Mouse (Mus musculus) thymus, adult 18-20 months (tissue): ENCODE data around the gene Pdx1.
A peak's percentile ranks its signal among the peaks of the same experiment; 100 is the strongest.

Experiments used
- DNase-seq, 2 experiments: peaks; one replicate each; pipeline ENCODE4 v3.0.0; 2022; ENCODE audit warnings: mixed read lengths in 2 of 2

Gene Pdx1

DNA sequence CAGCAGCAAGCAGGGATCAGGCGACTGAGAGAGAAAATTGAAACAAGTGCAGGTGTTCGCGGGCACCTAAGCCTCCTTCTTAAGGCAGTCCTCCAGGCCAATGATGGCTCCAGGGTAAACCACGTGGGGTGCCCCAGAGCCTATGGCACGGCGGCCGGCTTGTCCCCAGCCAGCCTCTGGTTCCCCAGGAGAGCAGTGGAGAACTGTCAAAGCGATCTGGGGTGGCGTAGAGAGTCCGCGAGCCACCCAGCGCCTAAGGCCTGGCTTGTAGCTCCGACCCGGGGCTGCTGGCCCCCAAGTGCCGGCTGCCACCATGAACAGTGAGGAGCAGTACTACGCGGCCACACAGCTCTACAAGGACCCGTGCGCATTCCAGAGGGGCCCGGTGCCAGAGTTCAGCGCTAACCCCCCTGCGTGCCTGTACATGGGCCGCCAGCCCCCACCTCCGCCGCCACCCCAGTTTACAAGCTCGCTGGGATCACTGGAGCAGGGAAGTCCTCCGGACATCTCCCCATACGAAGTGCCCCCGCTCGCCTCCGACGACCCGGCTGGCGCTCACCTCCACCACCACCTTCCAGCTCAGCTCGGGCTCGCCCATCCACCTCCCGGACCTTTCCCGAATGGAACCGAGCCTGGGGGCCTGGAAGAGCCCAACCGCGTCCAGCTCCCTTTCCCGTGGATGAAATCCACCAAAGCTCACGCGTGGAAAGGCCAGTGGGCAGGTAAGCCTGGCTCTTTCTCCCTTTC lies at the start of gene Pdx1:
Gene Pdx1 (plus strand): TSS at position 34 of the 747 bp plus-strand sequence.
- DNase-seq = no peak

DNA sequence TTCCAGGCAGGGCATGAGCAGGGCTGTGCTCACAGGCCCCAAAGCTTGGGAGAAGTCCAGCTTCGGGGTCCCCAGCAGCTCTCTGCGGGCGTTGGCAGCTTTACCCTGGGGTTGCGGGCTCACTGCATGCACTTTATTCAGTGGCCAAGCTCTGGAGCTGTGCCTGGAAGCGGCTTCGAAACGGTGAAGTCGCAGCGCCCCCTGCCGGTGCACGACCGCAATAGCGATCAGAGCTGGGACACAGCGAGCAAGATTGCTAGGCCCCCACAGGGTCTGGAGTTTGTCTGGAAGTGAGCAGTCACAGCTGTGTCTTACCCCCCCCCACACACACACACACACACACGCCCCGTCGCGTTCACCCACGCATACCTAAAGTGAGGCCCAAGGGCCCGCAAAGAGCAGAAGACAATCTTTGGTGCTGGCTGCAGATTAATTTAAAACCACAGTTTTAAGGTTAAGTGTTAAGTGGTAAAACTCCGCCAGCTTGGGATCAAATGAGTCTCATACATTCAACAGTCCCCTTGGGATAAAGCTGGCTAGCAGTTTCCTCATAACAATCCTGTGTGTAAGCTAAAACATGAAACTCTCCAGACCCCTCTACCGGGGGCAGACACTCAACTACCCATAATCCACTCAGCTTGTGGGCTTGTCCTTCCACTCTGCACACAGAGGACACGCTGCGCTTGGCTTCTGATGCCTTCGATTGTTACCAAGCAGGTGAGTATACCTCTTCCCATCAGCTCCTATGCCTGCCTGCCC lies 42.2 kb upstream of the Pdx1 start:
- DNase-seq = peak; percentile 28 to 36

DNA sequence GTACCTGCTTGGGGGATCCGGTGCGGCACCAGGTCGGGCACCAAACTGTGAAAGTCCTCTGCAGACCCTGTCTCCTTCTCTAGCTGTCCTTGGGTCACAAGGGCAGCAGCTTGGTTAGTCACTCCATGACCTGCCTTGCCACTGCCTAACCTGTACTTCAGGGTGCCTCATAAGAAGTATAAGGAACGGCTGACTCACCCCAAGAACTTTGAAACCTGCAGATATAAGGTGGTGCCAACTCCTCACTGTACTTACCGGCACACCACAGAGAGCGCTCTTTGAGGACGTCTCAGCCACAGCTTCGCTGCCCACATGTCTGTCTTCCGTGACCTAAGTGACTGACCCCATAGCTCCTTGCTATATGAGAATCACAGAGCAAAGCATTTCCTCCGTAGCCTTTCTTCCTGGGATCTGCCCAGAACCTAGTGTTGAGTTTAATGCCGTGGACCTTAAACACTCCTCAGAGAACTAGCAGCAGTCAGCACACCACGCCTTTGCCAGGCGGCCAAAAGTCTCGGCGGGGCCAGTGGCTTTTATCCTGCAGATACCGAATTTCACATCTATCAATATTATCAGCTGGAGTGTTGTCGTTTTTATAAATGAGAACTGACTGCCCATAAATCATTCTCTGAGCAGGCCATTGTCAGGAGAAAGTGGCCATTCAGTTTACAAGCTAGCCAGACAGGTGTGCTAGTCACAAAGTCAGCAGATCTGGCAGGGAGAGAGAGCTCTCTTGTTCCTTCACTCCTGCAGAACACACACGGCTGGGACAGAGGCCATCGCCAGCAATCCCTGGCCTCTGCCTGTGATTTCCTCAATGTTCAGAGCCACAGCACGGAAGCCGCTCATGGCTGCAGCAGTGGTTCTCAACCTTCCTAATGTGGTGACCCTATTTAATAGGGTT lies 34.1 kb upstream of the Pdx1 start:
- no peak for DNase-seq

DNA sequence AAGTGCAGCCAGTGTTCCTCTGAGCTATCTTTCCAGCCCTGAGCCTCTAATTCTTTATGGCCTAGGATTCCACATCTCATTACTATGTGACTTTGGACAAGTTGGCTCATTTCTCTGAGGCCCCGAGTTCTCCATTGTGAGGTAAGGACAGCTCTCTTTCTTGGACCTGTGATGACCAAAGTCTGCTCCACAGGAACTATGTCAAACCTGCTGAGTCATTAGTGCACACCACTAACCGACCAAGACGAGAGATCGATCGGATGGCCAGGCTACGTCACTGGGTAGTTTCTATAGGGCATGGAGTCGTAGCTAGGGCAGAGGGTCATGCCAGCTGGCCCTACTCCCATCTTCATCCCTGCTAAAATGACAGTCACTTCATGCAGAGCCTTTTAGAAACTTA lies 25.9 kb upstream of the Pdx1 start:
- DNase-seq = no peak

DNA sequence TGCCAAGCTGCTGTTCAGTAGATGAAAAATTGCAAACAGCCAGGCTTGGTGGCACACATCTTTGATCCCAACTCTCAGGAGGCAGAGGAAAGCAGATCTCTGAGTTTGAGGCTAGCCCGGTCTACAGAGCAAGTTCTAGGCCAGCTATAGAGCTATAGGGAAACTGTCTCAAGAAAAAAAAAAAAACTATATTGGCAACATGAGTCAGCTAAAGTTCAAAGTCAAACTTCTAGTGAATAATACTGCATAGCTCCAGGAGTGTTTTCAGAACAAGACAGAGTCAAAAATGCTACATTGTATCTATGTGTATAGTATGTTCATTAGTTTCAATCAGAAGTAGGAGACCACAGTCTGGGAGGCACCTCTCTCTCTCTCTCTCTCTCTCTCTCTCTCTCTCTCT lies 9.6 kb upstream of the Pdx1 start:
- no peak for DNase-seq

DNA sequence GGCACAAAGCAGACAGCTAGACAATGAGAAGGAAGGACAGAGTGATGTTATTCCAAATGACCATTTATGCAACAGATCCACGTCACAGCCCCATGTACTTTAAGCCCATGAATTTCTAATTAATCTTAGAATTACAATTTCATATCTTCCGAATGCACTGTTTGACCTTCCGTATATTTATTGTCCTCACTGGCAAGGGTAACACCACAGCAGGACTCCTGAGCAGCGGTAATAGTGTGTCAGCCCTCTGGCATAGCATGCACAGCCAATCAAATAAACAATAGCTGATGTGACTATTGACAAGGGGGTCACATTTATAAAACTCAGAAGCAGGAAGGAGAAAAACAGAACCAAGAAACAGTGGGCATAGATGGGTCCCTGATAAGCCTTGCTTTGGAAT lies 9.0 kb upstream of the Pdx1 start:
- DNase-seq = no peak

DNA sequence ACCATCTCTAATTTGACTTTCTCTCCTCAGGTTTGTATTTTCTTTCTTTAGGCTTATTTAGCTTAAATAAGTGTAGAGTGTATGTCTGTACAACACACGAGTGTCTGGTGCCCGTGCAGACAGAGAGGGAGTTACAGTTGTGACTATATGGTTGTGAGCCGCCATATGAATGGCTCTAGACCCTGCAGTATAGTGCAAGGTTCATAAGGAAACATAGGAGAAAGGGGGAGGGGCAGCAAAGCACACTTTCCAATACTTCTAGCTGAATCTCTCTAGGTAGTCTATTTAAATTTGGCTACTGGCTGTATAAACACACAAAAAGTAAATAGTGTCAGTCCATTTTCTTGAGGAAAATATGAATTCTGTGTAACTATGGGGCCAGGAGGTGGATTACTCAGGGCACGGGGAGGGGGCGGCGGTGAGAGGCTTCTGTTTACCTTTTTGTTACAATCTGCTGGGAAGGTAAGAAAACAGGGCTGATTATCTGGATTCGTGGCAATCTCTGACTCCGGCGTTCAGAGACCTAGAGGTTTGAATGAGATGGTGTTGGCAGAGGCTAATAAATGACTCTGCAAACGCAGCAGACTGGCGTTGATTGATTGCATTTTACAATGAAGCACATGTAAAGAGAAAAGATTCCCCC lies 7.7 kb upstream of the Pdx1 start:
- no peak for DNase-seq

DNA sequence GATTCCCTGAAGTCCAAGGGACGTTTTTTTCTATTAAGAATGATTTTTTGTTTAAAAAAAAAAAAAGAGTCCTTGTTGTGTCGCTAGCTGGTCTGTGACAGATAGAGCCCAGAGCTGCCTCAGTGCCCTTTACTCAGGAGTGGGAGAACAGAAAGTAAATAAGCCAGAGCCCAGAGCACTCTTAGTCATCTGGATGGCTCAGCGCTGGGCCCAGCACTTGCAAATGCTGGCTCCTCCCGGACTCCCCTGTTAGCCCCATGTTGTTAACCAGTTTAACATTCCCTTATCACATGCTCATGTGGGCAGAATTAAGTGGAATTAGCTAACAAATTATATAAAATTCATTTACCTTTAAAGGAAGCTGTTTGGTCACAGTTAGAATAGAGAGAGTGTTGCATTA lies 5.8 kb upstream of the Pdx1 start:
- no peak for DNase-seq

DNA sequence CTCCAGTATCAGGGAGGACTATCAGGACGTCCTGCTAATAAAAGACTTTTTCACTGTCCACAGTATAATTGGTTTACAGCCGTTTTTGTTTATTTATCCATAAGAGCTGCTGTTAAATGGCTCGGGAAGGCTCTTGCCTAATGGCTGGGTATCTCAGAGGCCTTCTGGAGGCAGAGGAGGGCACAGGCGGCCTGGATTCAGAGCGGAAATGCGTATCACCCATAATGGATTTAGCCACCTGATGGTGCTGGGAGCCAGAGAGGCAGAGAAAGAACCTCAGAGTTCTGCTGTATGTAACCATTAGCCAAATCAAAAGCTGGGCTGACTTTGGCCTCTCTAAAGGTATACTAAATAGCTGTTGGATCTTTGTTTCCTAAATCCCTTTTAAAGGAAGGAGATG lies 2.3 kb upstream of the Pdx1 start:
- no peak for DNase-seq

DNA sequence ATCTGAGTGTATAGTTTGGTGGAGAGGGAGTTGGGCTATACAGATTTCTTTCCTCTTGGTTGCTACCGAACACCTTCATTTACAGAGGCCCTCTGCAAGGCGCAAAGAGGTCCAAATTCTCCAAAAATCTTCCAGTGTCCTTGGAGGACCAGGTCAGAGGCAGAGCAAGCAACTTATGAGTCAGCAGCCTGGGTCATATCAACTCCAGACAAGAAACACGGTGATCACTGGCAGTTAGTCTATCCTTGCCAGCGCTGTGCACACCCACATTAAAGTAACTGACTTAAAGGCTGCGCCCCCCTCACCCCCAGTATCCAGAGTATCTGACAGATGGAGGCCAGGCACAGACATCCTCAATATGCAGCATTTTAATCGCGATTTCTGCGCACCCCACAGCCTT lies 1.0 kb upstream of the Pdx1 start:
- no peak for DNase-seq

DNA sequence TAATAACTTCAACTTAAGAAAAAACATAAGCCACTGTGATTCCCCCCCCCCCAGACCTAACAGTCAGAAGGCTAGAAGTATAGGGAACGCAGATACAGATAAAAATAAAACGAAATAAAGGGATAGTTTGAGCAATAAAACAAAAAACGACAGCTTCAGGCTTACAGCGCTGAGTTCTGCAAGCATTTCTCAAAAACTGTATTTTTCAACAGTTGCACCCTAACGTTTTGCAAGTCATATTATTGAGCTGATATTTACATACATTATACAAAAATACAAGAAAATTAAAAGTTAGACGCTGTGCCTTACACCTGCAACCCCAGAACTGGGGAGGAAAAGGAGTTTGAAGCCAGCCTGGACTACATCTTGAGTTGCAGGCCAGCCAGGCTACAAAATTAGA lies 388 bp upstream of the Pdx1 start:
- no peak for DNase-seq

DNA sequence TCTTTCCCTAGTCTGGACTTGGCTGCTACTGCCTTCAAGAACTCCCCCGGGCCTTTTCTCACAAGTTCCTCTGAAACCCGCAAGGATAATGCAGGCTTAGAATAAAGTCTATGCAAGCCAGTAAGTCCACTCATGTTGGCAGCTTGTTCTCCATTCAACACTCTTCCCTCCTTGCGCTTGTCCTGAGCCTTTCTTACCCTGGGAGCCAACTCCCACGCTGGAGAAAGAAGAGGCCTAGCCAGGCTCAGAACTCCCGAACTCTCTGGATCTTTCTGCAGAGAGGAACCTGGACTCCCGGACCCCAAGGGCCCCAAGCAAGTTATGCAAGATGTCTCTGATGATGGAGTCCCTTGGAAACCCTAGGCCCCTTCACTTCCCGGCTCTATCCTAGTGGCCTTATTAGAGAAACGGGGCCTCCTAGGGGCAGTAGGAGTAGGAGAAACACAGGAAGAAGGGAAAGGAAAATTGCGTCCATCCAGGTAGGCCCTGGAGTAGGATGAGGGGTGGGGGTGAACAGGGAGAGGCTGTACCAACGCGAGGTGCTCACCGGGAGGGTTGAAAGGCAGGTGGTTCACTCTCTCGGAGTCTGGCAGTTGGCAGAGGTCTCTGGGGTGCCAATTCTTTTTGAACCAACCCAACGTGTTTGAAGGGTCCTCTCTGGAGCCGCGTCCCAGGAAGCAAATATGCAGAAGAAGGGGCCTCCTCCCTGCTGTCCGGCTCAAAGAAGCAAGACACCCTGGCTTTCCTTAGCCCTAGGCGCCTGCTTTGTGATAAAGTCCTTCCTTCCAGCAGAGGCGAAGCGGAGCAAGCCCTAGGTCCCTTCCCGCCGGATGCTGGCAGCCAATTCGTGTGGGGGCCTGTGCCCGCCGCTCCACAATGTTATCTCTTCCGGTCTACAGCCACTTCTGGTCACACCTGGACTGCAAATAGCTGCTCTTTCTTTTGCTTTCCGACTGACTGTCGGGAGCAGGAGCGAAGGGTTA lies 1.2 kb downstream of the Pdx1 start:
- DNase-seq = no peak

DNA sequence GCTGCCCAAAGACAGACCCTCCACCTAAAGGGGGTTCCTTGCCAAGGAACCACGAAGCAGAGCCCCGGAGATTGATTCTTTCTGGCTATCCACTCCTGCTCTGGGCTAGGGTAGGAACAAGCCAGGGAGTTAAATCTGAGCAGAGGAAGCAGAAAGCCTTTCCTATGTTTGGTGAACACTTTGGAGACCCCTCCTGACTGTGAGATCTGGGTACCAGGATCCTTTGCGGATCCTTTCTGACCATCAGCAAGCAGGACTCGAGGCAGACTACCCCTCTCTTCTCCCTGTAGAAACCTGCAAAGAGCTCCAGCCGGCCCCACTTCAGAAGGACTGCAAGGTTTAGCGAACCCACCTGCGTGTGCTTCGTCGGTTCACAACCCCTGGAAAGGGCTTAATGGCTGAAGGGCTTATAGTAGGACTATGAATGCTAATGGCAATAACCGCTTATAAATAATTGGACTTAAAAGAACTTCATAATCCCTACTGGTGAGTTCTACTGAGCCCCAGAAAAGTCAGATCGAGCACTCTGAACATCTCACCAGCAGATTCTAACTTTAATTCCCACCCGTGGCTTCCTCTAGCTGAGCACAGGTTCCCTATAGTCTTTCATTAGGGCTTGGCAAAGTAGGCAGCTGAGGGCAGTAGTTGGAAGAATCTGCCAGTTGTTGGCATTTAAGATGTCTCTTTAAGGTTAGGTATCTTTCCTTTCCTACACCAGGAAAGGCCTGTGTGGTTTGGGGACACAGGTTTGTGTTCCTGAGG lies 2.5 kb downstream of the Pdx1 start:
- DNase-seq = no peak

DNA sequence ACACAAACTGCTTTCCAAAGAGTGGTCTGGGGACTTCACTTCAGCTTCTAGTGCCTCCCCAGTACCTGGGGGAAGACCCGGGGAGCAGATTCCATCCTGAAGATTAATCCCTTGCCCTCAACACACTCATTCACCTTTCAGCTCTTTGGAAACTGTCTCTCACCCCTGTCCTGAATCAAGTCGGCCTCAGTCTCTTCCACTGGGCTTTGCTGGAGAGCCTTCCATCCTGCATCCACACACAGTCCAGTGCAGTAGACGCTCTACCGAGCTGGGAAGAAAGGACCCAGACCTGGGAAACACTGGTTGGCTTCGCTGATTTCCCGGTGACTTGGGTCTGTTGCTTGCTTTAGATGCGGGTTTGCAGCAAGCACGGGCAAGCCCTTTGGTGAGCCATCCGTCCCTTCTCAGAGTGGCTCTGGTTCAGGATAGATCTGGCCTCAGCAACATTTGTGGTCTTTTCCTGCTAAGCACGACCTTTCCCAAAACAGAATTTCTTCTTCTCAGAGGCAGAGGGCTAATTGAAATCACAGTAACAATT lies 3.1 kb downstream of the Pdx1 start:
- DNase-seq = no peak

DNA sequence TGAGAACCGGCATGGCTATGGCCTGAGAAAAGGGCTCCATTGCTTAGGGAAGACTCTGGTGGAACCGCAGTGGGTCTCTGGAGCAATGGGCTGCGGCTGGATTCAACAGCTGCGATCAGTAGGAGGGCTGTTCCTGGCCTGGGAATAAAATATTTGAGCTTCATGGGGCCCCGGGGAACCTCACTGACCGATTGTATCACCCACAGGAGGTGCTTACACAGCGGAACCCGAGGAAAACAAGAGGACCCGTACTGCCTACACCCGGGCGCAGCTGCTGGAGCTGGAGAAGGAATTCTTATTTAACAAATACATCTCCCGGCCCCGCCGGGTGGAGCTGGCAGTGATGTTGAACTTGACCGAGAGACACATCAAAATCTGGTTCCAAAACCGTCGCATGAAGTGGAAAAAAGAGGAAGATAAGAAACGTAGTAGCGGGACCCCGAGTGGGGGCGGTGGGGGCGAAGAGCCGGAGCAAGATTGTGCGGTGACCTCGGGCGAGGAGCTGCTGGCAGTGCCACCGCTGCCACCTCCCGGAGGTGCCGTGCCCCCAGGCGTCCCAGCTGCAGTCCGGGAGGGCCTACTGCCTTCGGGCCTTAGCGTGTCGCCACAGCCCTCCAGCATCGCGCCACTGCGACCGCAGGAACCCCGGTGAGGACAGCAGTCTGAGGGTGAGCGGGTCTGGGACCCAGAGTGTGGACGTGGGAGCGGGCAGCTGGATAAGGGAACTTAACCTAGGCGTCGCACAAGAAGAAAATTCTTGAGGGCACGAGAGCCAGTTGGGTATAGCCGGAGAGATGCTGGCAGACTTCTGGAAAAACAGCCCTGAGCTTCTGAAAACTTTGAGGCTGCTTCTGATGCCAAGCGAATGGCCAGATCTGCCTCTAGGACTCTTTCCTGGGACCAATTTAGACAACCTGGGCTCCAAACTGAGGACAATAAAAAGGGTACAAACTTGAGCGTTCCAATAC lies 4.7 kb downstream of the Pdx1 start:
- no peak for DNase-seq

DNA sequence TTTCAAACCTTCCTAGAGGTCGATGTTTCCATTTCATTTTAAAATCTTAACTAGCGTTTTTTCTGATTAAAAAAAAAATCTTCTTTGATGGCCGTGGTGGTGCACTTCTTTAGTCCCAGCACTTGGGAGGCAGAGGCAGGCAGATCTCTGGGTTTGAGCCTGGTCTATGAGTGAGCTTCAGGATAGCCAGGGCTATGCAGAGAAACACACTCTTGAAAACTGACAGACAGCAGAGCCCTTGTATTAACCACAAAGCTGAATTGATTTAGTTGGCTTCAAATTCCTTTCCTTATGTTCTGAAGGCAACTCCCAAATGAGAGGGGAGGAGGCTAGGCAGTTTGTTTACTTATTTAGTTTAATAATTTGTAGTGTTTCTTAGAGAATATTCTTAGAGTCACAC lies 6.0 kb downstream of the Pdx1 start:
- DNase-seq = no peak

DNA sequence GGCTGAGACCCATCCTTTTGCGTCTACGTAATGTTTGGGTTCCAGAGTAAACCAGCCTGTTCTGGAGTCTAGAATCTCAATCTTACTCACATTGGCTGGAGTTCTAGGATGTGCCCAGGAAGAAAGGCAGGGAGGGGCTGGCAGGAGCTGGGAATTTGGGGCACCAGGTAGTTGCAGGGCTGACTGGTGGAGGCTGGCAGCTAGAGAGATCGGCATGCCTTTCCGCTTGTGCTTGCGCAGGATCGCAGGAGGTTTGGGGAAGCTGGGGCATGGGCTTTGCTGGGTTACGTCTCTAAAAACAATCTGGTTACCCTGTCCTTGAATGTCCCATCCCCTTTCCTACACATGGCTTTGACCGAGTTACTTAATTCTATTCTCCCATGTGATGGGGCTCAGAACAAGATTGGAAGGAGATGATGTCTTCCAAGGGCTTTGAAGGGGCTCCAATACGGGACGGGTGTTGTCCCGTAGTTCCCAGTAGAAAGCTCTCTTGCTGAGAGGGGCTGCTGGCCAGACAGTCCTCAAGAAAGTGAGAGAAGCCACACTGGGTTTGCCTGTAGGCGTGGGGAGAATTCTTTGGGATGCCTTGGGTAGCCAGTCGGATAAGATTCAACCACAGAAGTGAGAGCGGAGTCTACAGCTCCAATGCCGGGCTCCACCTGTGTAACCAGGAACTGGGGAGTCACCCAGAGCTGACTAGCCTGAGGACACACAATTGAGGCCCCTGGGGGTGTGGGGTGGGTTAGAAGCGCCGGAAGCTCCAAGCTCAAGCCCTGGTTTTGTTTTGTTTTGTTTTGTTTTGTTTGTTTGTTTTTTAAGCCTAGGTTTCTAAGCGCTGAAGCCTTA lies 7.2 kb downstream of the Pdx1 start:
- DNase-seq = no peak

DNA sequence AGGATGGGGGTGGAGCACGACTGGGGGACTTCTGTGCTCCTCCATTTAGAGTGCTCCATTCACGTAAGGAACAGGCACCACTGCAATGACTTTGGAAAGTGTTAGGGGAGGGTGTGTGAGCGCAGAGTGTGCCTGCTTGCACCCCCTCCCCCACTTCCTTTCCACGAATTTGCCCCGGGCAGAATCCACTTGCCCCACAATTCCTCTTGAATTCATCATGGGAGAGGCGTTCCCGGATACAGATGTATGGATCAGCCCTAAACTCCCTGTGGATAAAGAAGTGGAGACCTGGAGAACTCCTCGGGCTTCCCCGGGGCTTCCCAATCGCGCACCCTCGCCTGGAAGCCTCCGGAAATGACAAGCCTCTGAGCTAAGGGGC lies 7.8 kb downstream of the Pdx1 start:
- DNase-seq = no peak
